Mouse (Mus musculus) kidney, embryonic 15.5 days (tissue): ENCODE measurements at regions not wholly inside any gene's neighbourhood (a gene's known extent, or its start where the extent isn't known, plus 50 kb on each side); places are given as distances from the start of the nearest gene placed in this dataset.
A peak's percentile ranks its signal among the peaks of the same experiment; 100 is the strongest.

Experiments used
- ATAC-seq: fragments of 200-750 bp; cut with Nextera tagmentation; replicated peaks from 2 replicates; pipeline ENCODE4 v1.8.0; 2017; ENCODE audit warnings: moderate TSS enrichment; ENCODE audit not compliant: low FRiP score
- H3K27ac ChIP-seq: fragments of 300-500 bp; sonication (generic); 2 replicates; pipeline ENCODE4 v1.5.1; 2015; ENCODE audit warnings: mild to moderate bottlenecking, inconsistent platforms
- H3K27me3 ChIP-seq: fragments of 300-500 bp; sonication (generic); 2 replicates; pipeline ENCODE4 v1.6.1; 2015; ENCODE audit warnings: inconsistent platforms
- H3K36me3 ChIP-seq: fragments of 300-500 bp; sonication (generic); 2 replicates; pipeline ENCODE4 v1.6.1; 2015; ENCODE audit warnings: inconsistent platforms
- H3K4me1 ChIP-seq: fragments of 300-500 bp; sonication (generic); 2 replicates; pipeline ENCODE4 v1.6.1; 2015; ENCODE audit warnings: inconsistent platforms
- H3K4me2 ChIP-seq: fragments of 300-500 bp; sonication (generic); 2 replicates; pipeline ENCODE4 v1.6.1; 2015; ENCODE audit warnings: moderate library complexity, mild to moderate bottlenecking, inconsistent platforms
- H3K4me3 ChIP-seq: fragments of 300-500 bp; sonication (generic); replicated peaks from 2 replicates; pipeline ENCODE4 v1.5.1; 2015; ENCODE audit warnings: mild to moderate bottlenecking, inconsistent platforms
- H3K9ac ChIP-seq: fragments of 300-500 bp; sonication (generic); 2 replicates; pipeline ENCODE4 v1.6.1; 2015; ENCODE audit warnings: mild to moderate bottlenecking, inconsistent platforms
- H3K9me3 ChIP-seq: fragments of 300-500 bp; sonication (generic); replicated peaks from 2 replicates; pipeline ENCODE4 v1.6.1; 2016; ENCODE audit warnings: inconsistent platforms
- WGBS: fragments of 180-500 bp; shearing (Covaris S2); methylation state at CpG from one replicate; pipeline ENCODE4 v1.1.7; 2015; ENCODE audit warnings: mixed read lengths; 5-methylcytosine and 5-hydroxymethylcytosine counted together

- Histone ChIP-seq H3K9me3 (no peaks in the 10 kb centered on the region), H3K9ac (no peak overlapping the region), H3K4me2 (no peak overlapping the region), H3K36me3 (no peaks in the 10 kb centered on the region), H3K4me3 (no peak overlapping the region), H3K27ac (no peak overlapping the region), H3K4me1 (no peaks in the 10 kb centered on the region), H3K27me3 (no peaks in the 10 kb centered on the region)
- 86% methylated on average over 4 of the region's 4 CpGs for WGBS
- no peak for ATAC-seq
Measured at GRCm38 (mm10) chr3:38776743-38777366, 109.9 kb upstream of the Fat4 start.

GRCm38 (mm10) chr3:38754632-38755123 lies 132.1 kb upstream of the Fat4 start:
- Histone ChIP-seq H3K9me3 (no peaks in the 10 kb centered on the region), H3K4me2 (no peak overlapping the region), H3K36me3 (no peaks in the 10 kb centered on the region), H3K4me1 (peaks cover 5% of the 10 kb centered on the region; the same call in 1 of the 2 replicates), H3K9ac (no peak overlapping the region), H3K27me3 (no peaks in the 10 kb centered on the region), H3K4me3 (no peak overlapping the region), H3K27ac (no peak overlapping the region)
- ATAC-seq = no peak
- 32% methylated on average over 5 of the region's 5 CpGs for WGBS

GRCm38 (mm10) chr3:38753446-38754205 lies 133.1 kb upstream of the Fat4 start:
- WGBS = 69% methylated on average over 2 of the region's 2 CpGs
- Histone ChIP-seq H3K4me1 (peaks cover 5% of the 10 kb centered on the region; the same call in 1 of the 2 replicates), H3K4me3 (no peak overlapping the region), H3K36me3 (no peaks in the 10 kb centered on the region), H3K27me3 (no peaks in the 10 kb centered on the region), H3K27ac (no peak overlapping the region), H3K4me2 (no peak overlapping the region), H3K9ac (no peak overlapping the region), H3K9me3 (no peaks in the 10 kb centered on the region)
- ATAC-seq = no peak

GRCm38 (mm10) chr3:38742155-38742554 lies 144.6 kb upstream of the Fat4 start:
- Histone ChIP-seq H3K9me3 (no peaks in the 10 kb centered on the region), H3K27me3 (no peaks in the 10 kb centered on the region), H3K27ac (no peak overlapping the region), H3K36me3 (no peaks in the 10 kb centered on the region), H3K9ac (no peak overlapping the region), H3K4me1 (no peaks in the 10 kb centered on the region), H3K4me2 (no peak overlapping the region), H3K4me3 (no peak overlapping the region)
- WGBS = 80% methylated on average over 4 of the region's 4 CpGs
- no peak for ATAC-seq

- Histone ChIP-seq H3K9ac (no peak overlapping the region), H3K4me3 (no peak overlapping the region), H3K27me3 (no peaks in the 10 kb centered on the region), H3K9me3 (no peaks in the 10 kb centered on the region), H3K4me2 (no peak overlapping the region), H3K4me1 (peaks cover 4% of the 10 kb centered on the region; the same call in 1 of the 2 replicates), H3K36me3 (no peaks in the 10 kb centered on the region), H3K27ac (no peak overlapping the region)
- 82% methylated on average over 1 of the region's 1 CpGs for WGBS
- ATAC-seq = no peak
Measured at GRCm38 (mm10) chr3:38722606-38723005, 164.1 kb upstream of the Fat4 start.

GRCm38 (mm10) chr3:38712078-38712873 lies 174.5 kb upstream of the Fat4 start:
- WGBS = 38% methylated on average over 9 of the region's 9 CpGs
- Histone ChIP-seq H3K9ac (no peak overlapping the region), H3K9me3 (no peaks in the 10 kb centered on the region), H3K27me3 (no peaks in the 10 kb centered on the region), H3K4me1 (0 out of 2 replicates have a peak, but pooled peaks cover 7% of the 10 kb centered on the region), H3K27ac (no peak overlapping the region), H3K4me3 (no peak overlapping the region), H3K4me2 (no peak overlapping the region), H3K36me3 (no peaks in the 10 kb centered on the region)
- ATAC-seq = no peak

- no peak overlapping the region for H3K4me3 ChIP-seq
- H3K27ac ChIP-seq = no peak overlapping the region
- H3K4me2 ChIP-seq = no peak overlapping the region
- no peak for ATAC-seq
- no peaks in the 10 kb centered on the region for H3K27me3 ChIP-seq
- no peaks in the 10 kb centered on the region for H3K9me3 ChIP-seq
- 42% methylated on average over 6 of the region's 6 CpGs for WGBS
- no peaks in the 10 kb centered on the region for H3K36me3 ChIP-seq
- 0 out of 2 replicates have a peak, but pooled peaks cover 7% of the 10 kb centered on the region for H3K4me1 ChIP-seq
- H3K9ac ChIP-seq = no peak overlapping the region
Measured at GRCm38 (mm10) chr3:38711229-38711628, 175.5 kb upstream of the Fat4 start.

GRCm38 (mm10) chr3:38707891-38708290 lies 178.8 kb upstream of the Fat4 start:
- ATAC-seq = peak; percentile 70; the same call in 1 of the 2 replicates

GRCm38 (mm10) chr3:38699206-38699605 lies 187.5 kb upstream of the Fat4 start:
- no peaks in the 10 kb centered on the region for H3K36me3 ChIP-seq
- 0 out of 2 replicates have a peak, but pooled peaks cover 4% of the 10 kb centered on the region for H3K4me1 ChIP-seq
- H3K9ac ChIP-seq = no peak overlapping the region
- no peak overlapping the region for H3K4me2 ChIP-seq
- H3K4me3 ChIP-seq = no peak overlapping the region
- no peak overlapping the region for H3K27ac ChIP-seq
- no peaks in the 10 kb centered on the region for H3K27me3 ChIP-seq
- H3K9me3 ChIP-seq = no peaks in the 10 kb centered on the region
- 92% methylated on average over 5 of the region's 5 CpGs for WGBS
- ATAC-seq = no peak

More at GRCm38 (mm10) chr3:38707891-38708290, 178.8 kb upstream of the Fat4 start:
- Histone ChIP-seq H3K27me3 (no peaks in the 10 kb centered on the region), H3K9me3 (no peaks in the 10 kb centered on the region), H3K9ac (no peak overlapping the region), H3K4me3 (no peak overlapping the region), H3K4me2 (no peak overlapping the region), H3K36me3 (no peaks in the 10 kb centered on the region), H3K27ac (no peak overlapping the region), H3K4me1 (0 out of 2 replicates have a peak, but pooled peaks cover 7% of the 10 kb centered on the region)
- 52% methylated on average over 3 of the region's 3 CpGs for WGBS

GRCm38 (mm10) chr3:38697871-38698270 lies 188.9 kb upstream of the Fat4 start:
- H3K27me3 ChIP-seq = no peaks in the 10 kb centered on the region
- H3K4me2 ChIP-seq = no peak overlapping the region
- H3K27ac ChIP-seq = 0 out of 2 replicates have a peak overlapping the region, but pooled peaks have one; percentile 25
- H3K4me1 ChIP-seq = 0 out of 2 replicates have a peak, but pooled peaks cover 4% of the 10 kb centered on the region
- no peaks in the 10 kb centered on the region for H3K36me3 ChIP-seq
- WGBS = 49% methylated on average over 8 of the region's 8 CpGs
- no peak for ATAC-seq
- no peak overlapping the region for H3K4me3 ChIP-seq
- H3K9me3 ChIP-seq = no peaks in the 10 kb centered on the region
- H3K9ac ChIP-seq = no peak overlapping the region

GRCm38 (mm10) chr3:38697349-38697748 lies 189.4 kb upstream of the Fat4 start:
- H3K36me3 ChIP-seq = no peaks in the 10 kb centered on the region
- no peaks in the 10 kb centered on the region for H3K9me3 ChIP-seq
- no peak overlapping the region for H3K4me2 ChIP-seq
- H3K9ac ChIP-seq = no peak overlapping the region
- H3K4me3 ChIP-seq = no peak overlapping the region
- no peak overlapping the region for H3K27ac ChIP-seq
- ATAC-seq = no peak
- 82% methylated on average over 2 of the region's 2 CpGs for WGBS
- 0 out of 2 replicates have a peak, but pooled peaks cover 4% of the 10 kb centered on the region for H3K4me1 ChIP-seq
- no peaks in the 10 kb centered on the region for H3K27me3 ChIP-seq
